Mouse (Mus musculus) small intestine, adult 2 months (tissue): ENCODE results near the gene Ap2s1.

Experiments used
- CTCF ChIP-seq: fragments of 200-500 bp; IDR thresholded peaks from 2 replicates; pipeline ENCODE4 v1.5.1; 2012; ENCODE audit warnings: low read depth, mild to moderate bottlenecking, control low read depth, inconsistent platforms, low read length, moderate library complexity, mixed read lengths; ENCODE audit not compliant: insufficient replicate concordance, insufficient read length; ENCODE audit errors: extremely low read depth
- POLR2A ChIP-seq: fragments of 200-500 bp; IDR thresholded peaks from 2 replicates; pipeline ENCODE4 v1.6.1; 2012; ENCODE audit warnings: low read depth, mild to moderate bottlenecking, control low read depth, inconsistent platforms, low read length, moderate library complexity

GRCm38 (mm10) chr7:16784498-16784976 is 46.3 kb downstream of the Ap2s1 start:
- no peak for TF ChIP-seq CTCF
- TF ChIP-seq POLR2A, result 0 out of 2 replicates have a peak, but pooled peaks have one; percentile 16
